Mouse (Mus musculus) midbrain, embryonic 14.5 days (tissue): ENCODE measurements around the gene Rtn4rl2. TPM values are rescaled to one million over a fixed set of nuclear protein-coding genes. Genes with fewer than 3 reads are reported as not detected.
"Not testable (repeated sequence)": the region's sequence is repeated elsewhere in the genome, so short reads cannot be mapped to it uniquely, and the experiment has no call there.

Experiments
- ATAC-seq: fragments of 200-750 bp; cut with Nextera tagmentation; 2 replicates; pipeline ENCODE4 v1.8.0; 2017; ENCODE audit warnings: moderate number of reproducible peaks, moderate library complexity; ENCODE audit not compliant: low FRiP score, low TSS enrichment
- DNase-seq: peaks from one replicate; pipeline ENCODE4 v3.0.0-alpha.2; 2015
- H3K27ac ChIP-seq: fragments of 300-500 bp; sonication (generic); replicated peaks from 2 replicates; pipeline ENCODE4 v1.5.1; 2014; ENCODE audit warnings: mild to moderate bottlenecking, low read depth, low read length, moderate library complexity
- H3K27me3 ChIP-seq: fragments of 300-500 bp; sonication (generic); 2 replicates; pipeline ENCODE4 v1.6.1; 2014; ENCODE audit warnings: low read length, control low read depth, mixed read lengths; ENCODE audit not compliant: control insufficient read depth, insufficient read depth
- H3K36me3 ChIP-seq: fragments of 300-500 bp; sonication (generic); 2 replicates; pipeline ENCODE4 v1.6.1; 2014; ENCODE audit warnings: low read length, control low read depth; ENCODE audit not compliant: control insufficient read depth, insufficient read depth
- H3K4me1 ChIP-seq: fragments of 300-500 bp; sonication (generic); 2 replicates; pipeline ENCODE4 v1.6.1; 2014; ENCODE audit warnings: mild to moderate bottlenecking, antibody characterized with exemption, low read length, control low read depth; ENCODE audit not compliant: control insufficient read depth, insufficient read depth
- H3K4me2 ChIP-seq: fragments of 300-500 bp; sonication (generic); 2 replicates; pipeline ENCODE4 v1.6.1; 2014; ENCODE audit warnings: mild to moderate bottlenecking, low read length, moderate library complexity
- H3K4me3 ChIP-seq: fragments of 300-500 bp; sonication (generic); replicated peaks from 2 replicates; pipeline ENCODE4 v1.5.1; 2014; ENCODE audit warnings: low read depth, low read length
- H3K9ac ChIP-seq: fragments of 300-500 bp; sonication (generic); replicated peaks from 2 replicates; pipeline ENCODE4 v1.6.1; 2014; ENCODE audit warnings: mild to moderate bottlenecking, low read length, moderate library complexity
- H3K9me3 ChIP-seq: fragments of 300-500 bp; sonication (generic); 2 replicates; pipeline ENCODE4 v1.6.1; 2016; ENCODE audit warnings: low read length, control low read depth, mixed read lengths; ENCODE audit not compliant: control insufficient read depth
- WGBS: fragments of 180-500 bp; shearing (Covaris S2); extraction: QIAGEN DNeasy Blood & Tissue Kit; methylation state at CpG from one replicate; pipeline ENCODE4 v1.1.7; 2014; 5-methylcytosine and 5-hydroxymethylcytosine counted together
- polyA plus RNA-seq: library from polyadenylated mRNA; unstranded; fragments of >200 nt; fragmentation: Nextera tagmentation; extraction: Ambion mirVana; gene quantifications from 2 replicates; pipeline ENCODE4 v1.2.1, GENCODE M21; 2014

Gene Rtn4rl2
- polyA plus RNA-seq, 1 experiment from 2014 or later = 4.5 TPM

GRCm38 (mm10) chr2:84915330-84915729, 28.8 kb upstream of the Rtn4rl2 start:
- no peaks in the 10 kb centered on the region for H3K36me3 ChIP-seq
- WGBS = 81% methylated on average over 3 of the region's 3 CpGs

GRCm38 (mm10) chr2:84913881-84914280, 27.4 kb upstream of the Rtn4rl2 start:
- WGBS = 88% methylated on average over 5 of the region's 5 CpGs
- H3K27ac ChIP-seq = no peak overlapping the region
- no peak for ATAC-seq
- H3K36me3 ChIP-seq = no peaks in the 10 kb centered on the region
- no peak overlapping the region for H3K4me3 ChIP-seq
- H3K4me1 ChIP-seq = no peaks in the 10 kb centered on the region
- H3K9me3 ChIP-seq = no peaks in the 10 kb centered on the region
- no peaks in the 10 kb centered on the region for H3K27me3 ChIP-seq
- H3K9ac ChIP-seq = no peak overlapping the region
- DNase-seq = no peak
- H3K4me2 ChIP-seq = no peak overlapping the region

More at GRCm38 (mm10) chr2:84915330-84915729, 28.8 kb upstream of the Rtn4rl2 start:
- Histone ChIP-seq H3K9ac (no peak overlapping the region), H3K9me3 (no peaks in the 10 kb centered on the region), H3K4me3 (no peak overlapping the region), H3K27me3 (no peaks in the 10 kb centered on the region), H3K4me1 (no peaks in the 10 kb centered on the region), H3K4me2 (no peak overlapping the region), H3K27ac (no peak overlapping the region)
- ATAC-seq = no peak
- DNase-seq = no peak

DNA sequence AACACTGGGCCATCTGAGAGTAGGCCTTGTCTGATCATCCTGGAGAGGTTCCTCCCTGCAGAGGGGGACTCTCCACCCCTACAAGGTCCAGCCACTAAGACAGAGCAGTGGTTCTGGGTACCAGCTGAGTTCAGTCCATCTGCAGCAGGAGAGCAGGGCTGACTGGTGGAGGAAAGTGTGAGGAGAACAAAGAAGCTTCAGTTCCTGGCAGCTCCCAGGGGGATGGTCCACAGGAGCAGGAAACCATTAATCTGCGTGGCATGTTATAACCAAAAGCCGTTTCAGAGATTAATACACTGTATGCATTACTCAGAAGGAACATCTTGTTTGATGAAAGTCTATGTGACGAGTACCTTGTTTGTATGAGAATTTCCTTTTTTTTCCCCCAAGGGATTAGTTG, 26.2 kb upstream of the Rtn4rl2 start:
- Histone ChIP-seq H3K9ac (no peak overlapping the region), H3K27ac (no peak overlapping the region), H3K27me3 (no peaks in the 10 kb centered on the region), H3K4me3 (no peak overlapping the region), H3K4me1 (no peaks in the 10 kb centered on the region), H3K36me3 (no peaks in the 10 kb centered on the region), H3K9me3 (no peaks in the 10 kb centered on the region), H3K4me2 (no peak overlapping the region)
- ATAC-seq (no peak), DNase-seq (no peak)
- WGBS = 65% methylated on average over 3 of the region's 3 CpGs

- H3K4me2 ChIP-seq, H3K27me3 ChIP-seq, ATAC-seq, H3K27ac ChIP-seq, H3K4me3 ChIP-seq, H3K9ac ChIP-seq, H3K36me3 ChIP-seq, DNase-seq, H3K4me1 ChIP-seq, H3K9me3 ChIP-seq: not testable (repeated sequence)
- WGBS = 93% methylated on average over 6 of the region's 6 CpGs
Measured at GRCm38 (mm10) chr2:84896686-84897085, 10.2 kb upstream of the Rtn4rl2 start.

DNA sequence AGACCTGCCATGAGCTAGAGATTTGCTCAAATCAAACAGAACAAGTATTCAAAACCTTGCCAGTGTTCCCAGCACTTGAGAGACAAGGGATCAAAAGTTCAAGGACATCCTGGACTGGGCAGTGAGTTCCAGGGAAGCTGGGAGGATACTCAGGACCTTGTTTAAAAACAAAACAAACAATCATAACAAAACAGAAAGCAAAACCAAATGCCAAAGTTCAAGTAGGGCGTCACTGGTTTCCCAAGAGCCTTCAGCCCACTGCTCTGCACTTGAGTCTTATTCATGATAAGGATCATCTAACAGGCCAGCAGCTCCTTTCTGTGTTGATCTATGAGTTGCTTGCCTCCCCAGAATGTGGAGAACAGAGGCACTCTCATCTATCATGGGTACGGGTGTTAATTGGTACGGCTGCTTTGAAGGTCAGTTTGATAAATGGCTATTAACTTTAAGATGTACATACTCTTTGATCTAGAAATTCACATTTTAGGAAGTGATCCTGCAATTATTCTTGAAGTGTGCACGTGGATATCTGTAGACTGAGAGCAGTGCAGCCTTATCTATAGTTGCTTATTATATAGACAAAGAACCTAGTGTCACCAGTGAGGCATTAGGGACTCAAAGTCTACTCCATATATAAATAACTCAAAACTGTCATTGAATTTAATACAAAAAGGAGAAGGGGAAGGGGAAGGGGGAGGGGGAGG, 9.1 kb upstream of the Rtn4rl2 start:
- H3K36me3 ChIP-seq = no peaks in the 10 kb centered on the region
- ATAC-seq (no peak), DNase-seq (no peak)
- H3K4me1 ChIP-seq = no peaks in the 10 kb centered on the region
- H3K27me3 ChIP-seq = no peaks in the 10 kb centered on the region
- no peaks in the 10 kb centered on the region for H3K9me3 ChIP-seq
- H3K27ac ChIP-seq = no peak overlapping the region
- WGBS = 80% methylated on average over 4 of the region's 4 CpGs
- H3K4me3 ChIP-seq = no peak overlapping the region
- H3K9ac ChIP-seq = no peak overlapping the region
- no peak overlapping the region for H3K4me2 ChIP-seq

- no peaks in the 10 kb centered on the region for H3K9me3 ChIP-seq
- ATAC-seq (no peak), DNase-seq (peak; percentile 30)
- H3K9ac ChIP-seq = no peak overlapping the region
- no peak overlapping the region for H3K27ac ChIP-seq
- H3K36me3 ChIP-seq = no peaks in the 10 kb centered on the region
- H3K4me3 ChIP-seq = no peak overlapping the region
- peaks cover 12% of the 10 kb centered on the region for H3K27me3 ChIP-seq
- H3K4me2 ChIP-seq = no peak overlapping the region
- 35% methylated on average over 6 of the region's 6 CpGs for WGBS
- peaks cover 6% of the 10 kb centered on the region; the same call in 1 of the 2 replicates for H3K4me1 ChIP-seq
Measured at GRCm38 (mm10) chr2:84893359-84893758, 6.8 kb upstream of the Rtn4rl2 start.

DNA sequence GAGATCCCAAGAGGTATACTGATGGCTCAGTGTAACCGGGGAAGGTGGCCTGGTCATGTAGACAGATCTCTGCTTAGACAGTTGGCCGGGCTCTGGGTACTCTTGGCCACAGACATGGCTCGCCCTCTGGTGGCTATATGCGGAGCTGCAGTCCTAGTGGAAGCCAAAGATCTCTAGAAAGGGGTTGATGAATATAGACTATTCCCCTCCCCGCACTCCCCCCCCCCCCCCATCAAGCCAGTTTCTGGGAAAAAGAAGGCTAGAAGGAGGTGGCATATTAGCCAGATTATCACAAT, 3.5 kb upstream of the Rtn4rl2 start:
- no peak overlapping the region for H3K27ac ChIP-seq
- under 1% methylated on average over 5 of the region's 5 CpGs for WGBS
- ATAC-seq (no peak), DNase-seq (peak; percentile 90)
- H3K4me1 ChIP-seq = peaks cover 11% of the 10 kb centered on the region; the same call in 1 of the 2 replicates
- H3K9me3 ChIP-seq = no peaks in the 10 kb centered on the region
- H3K4me3 ChIP-seq = no peak overlapping the region
- no peak overlapping the region for H3K9ac ChIP-seq
- H3K4me2 ChIP-seq = no peak overlapping the region
- H3K27me3 ChIP-seq = peaks cover 33% of the 10 kb centered on the region
- H3K36me3 ChIP-seq = no peaks in the 10 kb centered on the region

DNA sequence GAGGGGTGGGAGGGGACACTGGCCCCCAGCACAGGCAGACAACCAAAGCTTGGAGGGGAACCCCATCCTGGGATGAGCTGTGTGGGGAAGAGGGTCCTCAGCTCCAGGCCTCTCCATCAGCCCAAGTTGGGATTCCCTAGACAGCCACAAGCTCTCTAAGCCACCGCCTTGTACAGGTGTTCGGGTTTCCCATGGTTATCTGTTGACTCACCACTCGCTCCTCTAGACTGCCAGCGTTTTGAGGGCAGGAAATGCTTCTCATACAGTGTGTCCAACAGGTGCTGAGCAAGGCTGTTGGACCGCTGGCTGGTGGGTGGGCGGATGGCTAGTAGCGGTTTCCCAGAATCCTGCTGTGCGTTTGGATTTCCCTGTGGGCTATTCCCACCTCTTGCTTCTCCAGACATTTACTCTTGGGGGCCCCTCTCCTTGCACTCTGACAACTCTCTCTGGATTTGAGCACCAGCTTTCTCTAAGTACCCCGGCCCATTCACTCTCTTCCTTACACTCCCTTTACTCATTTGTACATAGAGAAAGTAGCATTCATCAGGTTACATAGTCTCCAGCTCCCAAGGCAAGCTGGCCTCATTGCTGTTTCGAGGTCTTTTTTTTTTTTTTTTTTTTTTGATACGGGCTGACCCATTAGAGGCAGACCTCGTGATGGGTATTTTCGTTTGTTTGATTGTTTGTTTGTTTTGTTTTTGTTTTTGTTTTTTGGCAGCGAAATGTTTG, 3.0 kb upstream of the Rtn4rl2 start:
- Histone ChIP-seq H3K4me3 (peak overlapping the region; percentile 24), H3K9me3 (no peaks in the 10 kb centered on the region), H3K9ac (no peak overlapping the region), H3K27ac (0 out of 2 replicates have a peak overlapping the region, but pooled peaks have one; percentile 14), H3K4me1 (peaks cover 11% of the 10 kb centered on the region; the same call in 1 of the 2 replicates), H3K4me2 (peak overlapping the region; percentile 96), H3K36me3 (no peaks in the 10 kb centered on the region), H3K27me3 (peaks cover 39% of the 10 kb centered on the region)
- DNase-seq (no peak), ATAC-seq (no peak)
- WGBS = 14% methylated on average over 14 of the region's 14 CpGs
